ENCODE assay signal across 23 mouse cellular contexts in the genomic region with DNA sequence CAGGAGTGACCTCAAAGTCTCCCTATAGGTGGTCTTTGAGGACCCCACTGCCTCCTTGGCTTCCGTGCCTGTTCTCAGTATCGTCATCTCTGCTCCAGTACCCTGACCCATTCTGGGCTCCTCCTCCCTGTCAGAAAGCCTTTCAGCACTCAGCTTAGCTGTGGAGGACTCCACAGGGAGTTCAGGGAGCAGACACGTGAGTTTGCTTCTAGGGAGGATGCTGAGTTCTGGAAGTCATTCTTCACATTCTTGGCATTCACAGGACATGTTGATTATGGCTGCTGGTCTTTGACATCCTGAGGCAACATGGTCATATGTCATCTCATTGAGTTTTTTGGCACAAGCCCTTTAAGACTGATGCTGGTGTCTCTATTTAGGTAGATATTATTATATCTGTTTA. TPM values are rescaled to one million over a fixed set of nuclear protein-coding genes. Genes with fewer than 3 reads are reported as not detected.
A peak's percentile ranks its signal among the peaks of the same experiment; 100 is the strongest.
DNase-seq lines count a peak whose midpoint lies in the region; ATAC-seq lines count a peak whose summit lies in the region.
"Had no signal": no experiment of that assay in that cellular context is flagged by ENCODE, and none has a peak within 500 bp of the region (broad histone marks: within the 10 kb centered on the region; RNA-seq: fewer than 3 reads in every experiment).

No protein-coding gene starts in this region.

- peaks cover 50% of the 10 kb centered on the region for H3K4me1 ChIP-seq in embryonic facial prominence, embryonic 14.5 days (ENCODE audit: control insufficient read depth, insufficient read depth, low read length)
- H3K4me1 ChIP-seq in embryonic facial prominence, embryonic 10.5 days = peaks cover 48% of the 10 kb centered on the region
- peaks cover 28% of the 10 kb centered on the region for H3K4me1 ChIP-seq in kidney, embryonic 16.5 days (ENCODE audit: insufficient read depth, low read length)

- peaks cover 31% of the 10 kb centered on the region for H3K36me3 ChIP-seq in embryonic facial prominence, embryonic 14.5 days (ENCODE audit: control insufficient read depth, insufficient read depth, low read length)
- peaks cover 31% of the 10 kb centered on the region for H3K36me3 ChIP-seq in embryonic facial prominence, embryonic 10.5 days (replicated peaks)
- H3K36me3 ChIP-seq in kidney, embryonic 16.5 days (ENCODE audit: insufficient read depth, low read length) = peaks cover 7% of the 10 kb centered on the region; the same call in 1 of the 2 replicates
- H3K36me3 ChIP-seq: forebrain, embryonic 12.5 days; midbrain, embryonic 15.5 days had no signal

- H3K27me3 ChIP-seq in embryonic facial prominence, embryonic 14.5 days (replicated peaks; ENCODE audit: control insufficient read depth, insufficient read depth, low read length) = no peaks in the 10 kb centered on the region
- H3K27me3 ChIP-seq in embryonic facial prominence, embryonic 10.5 days (replicated peaks; ENCODE audit: low read depth, poor library complexity, severe bottlenecking) = no peaks in the 10 kb centered on the region
- no peaks in the 10 kb centered on the region for H3K27me3 ChIP-seq in kidney, embryonic 16.5 days (ENCODE audit: insufficient read depth, low read length)
- H3K27me3 ChIP-seq: forebrain, embryonic 12.5 days; midbrain, embryonic 15.5 days; neural tube, embryonic 15.5 days; Patski had no signal

- H3K9me3 ChIP-seq in embryonic facial prominence, embryonic 14.5 days (ENCODE audit: control insufficient read depth, low read length) = no peaks in the 10 kb centered on the region
- no peaks in the 10 kb centered on the region for H3K9me3 ChIP-seq in embryonic facial prominence, embryonic 10.5 days
- no peaks in the 10 kb centered on the region for H3K9me3 ChIP-seq in kidney, embryonic 16.5 days (ENCODE audit: low read length)
- H3K9me3 ChIP-seq: forebrain, embryonic 12.5 days; megakaryocyte, embryonic 14.5 days; midbrain, embryonic 15.5 days; neural tube, embryonic 15.5 days had no signal

- ATAC-seq in embryonic facial prominence, embryonic 14.5 days (ENCODE audit: low read depth) = no peak
- ATAC-seq in kidney, embryonic 16.5 days (ENCODE audit: low FRiP score, low TSS enrichment) = no peak
- no peak for ATAC-seq in inflammation-experienced regulatory T-cells, adult 6 months
- ATAC-seq: activated CD4-positive, CD25-positive, alpha-beta regulatory T cell, adult 4 months; hindbrain, postnatal 0 days; midbrain, embryonic 15.5 days; Patski had no signal

- WGBS in embryonic facial prominence, embryonic 14.5 days = 33% methylated on average over 3 of the region's 3 CpGs
- 58% methylated on average over 3 of the region's 3 CpGs for WGBS in embryonic facial prominence, embryonic 10.5 days
- 46% methylated on average over 3 of the region's 3 CpGs for WGBS in kidney, embryonic 16.5 days

- no peak overlapping the region for H3K9ac ChIP-seq in embryonic facial prominence, embryonic 14.5 days (ENCODE audit: low read depth, low read length)
- H3K9ac ChIP-seq in kidney, embryonic 16.5 days (replicated peaks; ENCODE audit: low read length) = no peak overlapping the region
- H3K9ac ChIP-seq: forebrain, embryonic 12.5 days; midbrain, embryonic 15.5 days; neural tube, embryonic 15.5 days had no signal

- DNase-seq in embryonic facial prominence, embryonic 14.5 days (ENCODE audit: low spot score) = peak; percentile 46
- no peak for DNase-seq in embryonic facial prominence, embryonic 10.5 days (ENCODE audit: low spot score)
- DNase-seq in kidney, adult 11 months = peak; percentile 52
- peak; percentile 47 for DNase-seq in Muller cell, postnatal 12 days (ENCODE audit: inconsistent ontology term)
- peak; percentile 26 for DNase-seq in adipocyte (ENCODE audit: low spot score)
- DNase-seq in layer of hippocampus, postnatal 10 days (ENCODE audit: low spot score in 2 of 2) = no peak
- DNase-seq: cerebellum, adult 8-10 months; gastrocnemius, postnatal 10 days; lung, adult 18-20 months; thymus, postnatal 14 days had no signal

- no peak overlapping the region for H3K27ac ChIP-seq in embryonic facial prominence, embryonic 14.5 days (replicated peaks; ENCODE audit: low read depth, low read length)
- no peak overlapping the region for H3K27ac ChIP-seq in embryonic facial prominence, embryonic 10.5 days (replicated peaks)
- no peak overlapping the region for H3K27ac ChIP-seq in kidney, embryonic 16.5 days (ENCODE audit: low read length)
- H3K27ac ChIP-seq: forebrain, embryonic 12.5 days; heart, adult 2 months; hindbrain, postnatal 0 days; left cerebral cortex, adult 2 months; midbrain, embryonic 15.5 days; neural tube, embryonic 15.5 days had no signal

- no peak overlapping the region for H3K4me3 ChIP-seq in embryonic facial prominence, embryonic 14.5 days (ENCODE audit: low read depth, low read length)
- no peak overlapping the region for H3K4me3 ChIP-seq in embryonic facial prominence, embryonic 10.5 days
- H3K4me3 ChIP-seq in kidney, embryonic 16.5 days (ENCODE audit: low read length) = no peak overlapping the region
- H3K4me3 ChIP-seq: forebrain, embryonic 12.5 days; heart, adult 2 months; left cerebral cortex, adult 2 months; megakaryocyte, embryonic 14.5 days; midbrain, embryonic 15.5 days; neural tube, embryonic 15.5 days had no signal

- H3K4me2 ChIP-seq in embryonic facial prominence, embryonic 14.5 days (ENCODE audit: low read depth, low read length) = no peak overlapping the region
- H3K4me2 ChIP-seq in kidney, embryonic 16.5 days (replicated peaks; ENCODE audit: low read depth, low read length) = no peak overlapping the region
- H3K4me2 ChIP-seq: forebrain, embryonic 12.5 days; liver, embryonic 11.5 days; midbrain, embryonic 15.5 days; neural tube, embryonic 15.5 days had no signal

RNA-seq across cellular contexts. Expression of a gene that starts 16.0 kb away (rescaled TPM):
- 107 and 120 TPM in 2 replicates for polyA plus RNA-seq in embryonic facial prominence, embryonic 14.5 days (2014; fragmentation: Nextera tagmentation; extraction: Ambion mirVana)
- polyA plus RNA-seq in embryonic facial prominence, embryonic 10.5 days (2016; fragmentation: Nextera tagmentation; extraction: Ambion mirVana) = 36.5 and 36.8 TPM in 2 replicates
- polyA plus RNA-seq in kidney, embryonic 16.5 days (2015; fragmentation: Nextera tagmentation; extraction: Ambion mirVana) = 38.1 and 43.0 TPM in 2 replicates
- not detected for polyA plus RNA-seq in inflammation-experienced regulatory T-cells, adult 6 months (2017; shearing (Covaris generic))
- 10 to 100 TPM; 17.2 to 19.9 TPM for total RNA-seq in layer of hippocampus, postnatal 10 days (2021)
- total RNA-seq: hematopoietic stem cell, adult 5-6 weeks had no signal
- polyA plus RNA-seq: activated CD4-positive, CD25-positive, alpha-beta regulatory T cell, adult 4 months had no signal

RNA-seq across cellular contexts. Expression of a gene that starts 47.1 kb away (rescaled TPM):
- 115 and 132 TPM in 2 replicates for polyA plus RNA-seq in embryonic facial prominence, embryonic 14.5 days (2014; fragmentation: Nextera tagmentation; extraction: Ambion mirVana)
- polyA plus RNA-seq in embryonic facial prominence, embryonic 10.5 days (2016; fragmentation: Nextera tagmentation; extraction: Ambion mirVana) = 91.1 and 112 TPM in 2 replicates
- polyA plus RNA-seq in kidney, embryonic 16.5 days (2015; fragmentation: Nextera tagmentation; extraction: Ambion mirVana) = 50.3 and 55.0 TPM in 2 replicates
- polyA plus RNA-seq in inflammation-experienced regulatory T-cells, adult 6 months (2017; shearing (Covaris generic)) = 1 to 10 TPM in 1 of 3 experiments, under 1 TPM in 2; 0.49 to 1.1 (median 0.50) TPM
- 10 to 100 TPM; 17.9 to 18.5 TPM for total RNA-seq in layer of hippocampus, postnatal 10 days (2021)
- total RNA-seq: hematopoietic stem cell, adult 5-6 weeks had no signal

Comparison
In these comparisons a context has a peak if more than half of its experiments do, and no peak if none do; other contexts are left out.
1. DNase-seq: peak in embryonic facial prominence, embryonic 14.5 days (single experiment), kidney, adult 11 months (single experiment), Muller cell, postnatal 12 days (single experiment) and adipocyte (single experiment); none in embryonic facial prominence, embryonic 10.5 days (single experiment) and layer of hippocampus, postnatal 10 days (0 of 2).
2. RNA of a gene that starts 16.0 kb away (polyA plus RNA-seq): 107 to 120 TPM in embryonic facial prominence, embryonic 14.5 days, 38.1 to 43.0 TPM in kidney, embryonic 16.5 days and 36.5 to 36.8 TPM in embryonic facial prominence, embryonic 10.5 days; not detected in inflammation-experienced regulatory T-cells, adult 6 months; every median in the first group is over 10 times any median in the second.
3. RNA of a gene that starts 47.1 kb away (polyA plus RNA-seq): 115 to 132 TPM in embryonic facial prominence, embryonic 14.5 days, 91.1 to 112 TPM in embryonic facial prominence, embryonic 10.5 days and 50.3 to 55.0 TPM in kidney, embryonic 16.5 days; 0.49 to 1.1 TPM in inflammation-experienced regulatory T-cells, adult 6 months; every median in the first group is over 10 times any median in the second.